8 mouse cellular contexts compared by ENCODE assay signal in genomic region chr5:124112531-124112930, GRCm38 (mm10). TPM values are rescaled to one million over a fixed set of nuclear protein-coding genes. Genes with fewer than 3 reads are reported as not detected.
A peak's percentile ranks its signal among the peaks of the same experiment; 100 is the strongest.
DNase-seq lines count a peak whose midpoint lies in the region; ATAC-seq and TF ChIP-seq lines count a peak whose summit lies in the region.

No protein-coding gene starts in this region.

- peak overlapping the region; percentile 84 for H3K4me3 ChIP-seq in left cerebral cortex, adult 2 months
- peak overlapping the region; percentile 81 for H3K4me3 ChIP-seq in brown adipose tissue, adult 24 weeks (ENCODE audit: insufficient read depth, low read depth, low read length)
- peak overlapping the region; percentile 87 for H3K4me3 ChIP-seq in hindbrain, embryonic 13.5 days
- H3K4me3 ChIP-seq in liver, embryonic 15.5 days (replicated peaks), result peak overlapping the region; percentile 83

- no peak for DNase-seq in left cerebral cortex, adult 2 months (ENCODE audit: extremely low spot score in 1 of 2, low spot score in 2 of 2)
- DNase-seq in left cerebral cortex, adult 11 months (ENCODE audit: low spot score), result no peak
- DNase-seq in retina, postnatal 7 days (ENCODE audit: low read depth, low spot score), result peak; percentile 20
- no peak for DNase-seq in left cerebral cortex, postnatal 25 days (ENCODE audit: low spot score in 2 of 2)
- no peak for DNase-seq in urinary bladder, adult 18-20 months (ENCODE audit: low spot score in 2 of 2)

- no peaks in the 10 kb centered on the region for H3K27me3 ChIP-seq in hindbrain, embryonic 13.5 days
- H3K27me3 ChIP-seq in liver, embryonic 15.5 days, result no peaks in the 10 kb centered on the region

- under 1% methylated on average over 18 of the region's 18 CpGs for WGBS in hindbrain, embryonic 13.5 days
- WGBS in liver, embryonic 15.5 days (ENCODE audit: insufficient replicate concordance), result under 1% methylated on average over 18 of the region's 18 CpGs

- H3K4me2 ChIP-seq in hindbrain, embryonic 13.5 days, result peak overlapping the region; percentile 91
- peak overlapping the region; percentile 95 for H3K4me2 ChIP-seq in liver, embryonic 15.5 days

- no peak for TF ChIP-seq CTCF in left cerebral cortex, adult 2 months (IDR thresholded peaks at IDR 0.05)

- H3K9me3 ChIP-seq in hindbrain, embryonic 13.5 days, result no peaks in the 10 kb centered on the region
- H3K9me3 ChIP-seq in liver, embryonic 15.5 days (replicated peaks), result no peaks in the 10 kb centered on the region

- ATAC-seq in hindbrain, embryonic 13.5 days (ENCODE audit: low FRiP score), result no peak; the same call in 1 of the 2 replicates
- no peak; the same call in 1 of the 2 replicates for ATAC-seq in liver, embryonic 15.5 days (ENCODE audit: insufficient read depth)

- peak overlapping the region; percentile 85 for H3K9ac ChIP-seq in hindbrain, embryonic 13.5 days
- H3K9ac ChIP-seq in liver, embryonic 15.5 days, result peak overlapping the region; percentile 77

- intact Hi-C loops in left cerebral cortex, adult 2 months (cut with DNase I), result no loop called here
- intact Hi-C loops in left cerebral cortex, postnatal 25 days (cut with DNase I), result no loop called here

- peak overlapping the region; percentile 95 for H3K27ac ChIP-seq in left cerebral cortex, adult 2 months
- H3K27ac ChIP-seq in brown adipose tissue, adult 24 weeks (replicated peaks; ENCODE audit: low read depth, low read length), result peak overlapping the region; percentile 14; the same call in 1 of the 2 replicates
- H3K27ac ChIP-seq in hindbrain, embryonic 13.5 days, result peak overlapping the region; percentile 96
- H3K27ac ChIP-seq in liver, embryonic 15.5 days (replicated peaks), result peak overlapping the region; percentile 93

- H3K4me1 ChIP-seq in brown adipose tissue, adult 24 weeks (ENCODE audit: control insufficient read depth, insufficient read depth, insufficient read length, low read length), result peaks cover 6% of the 10 kb centered on the region; the same call in 1 of the 2 replicates
- H3K4me1 ChIP-seq in hindbrain, embryonic 13.5 days (replicated peaks), result peaks cover 51% of the 10 kb centered on the region
- peaks cover 58% of the 10 kb centered on the region for H3K4me1 ChIP-seq in liver, embryonic 15.5 days (replicated peaks)

- peaks cover 17% of the 10 kb centered on the region for H3K36me3 ChIP-seq in hindbrain, embryonic 13.5 days
- H3K36me3 ChIP-seq in liver, embryonic 15.5 days (replicated peaks), result peaks cover 11% of the 10 kb centered on the region

RNA-seq across cellular contexts. Expression of gene Ogfod2, which starts 0.4 kb away (rescaled TPM):
- total RNA-seq in left cerebral cortex, adult 2 months (2021), result 10 to 100 TPM; 35.4 to 39.1 TPM
- 20.5 and 23.1 TPM in 2 replicates for polyA plus RNA-seq in brown adipose tissue, adult 24 weeks (2012; ENCODE audit: insufficient read depth, insufficient read length, missing spikeins)
- polyA plus RNA-seq in hindbrain, embryonic 13.5 days (2015; fragmentation: Nextera tagmentation; extraction: Ambion mirVana), result 29.4 and 34.0 TPM in 2 replicates
- polyA plus RNA-seq in liver, embryonic 15.5 days (2015; fragmentation: Nextera tagmentation; extraction: Ambion mirVana), result 14.2 and 15.2 TPM in 2 replicates
- 10 to 100 TPM; 36.6 to 38.6 TPM for total RNA-seq in left cerebral cortex, postnatal 25 days (2021)

RNA-seq across cellular contexts. Expression of gene Arl6ip4, which starts 3.4 kb away (rescaled TPM):
- total RNA-seq in left cerebral cortex, adult 2 months (2021), result 10 to 100 TPM; 46.7 to 52.1 TPM
- polyA plus RNA-seq in brown adipose tissue, adult 24 weeks (2012; ENCODE audit: insufficient read depth, insufficient read length, missing spikeins), result 55.2 and 72.4 TPM in 2 replicates
- polyA plus RNA-seq in hindbrain, embryonic 13.5 days (2015; fragmentation: Nextera tagmentation; extraction: Ambion mirVana), result 71.7 and 75.1 TPM in 2 replicates
- 52.1 and 53.5 TPM in 2 replicates for polyA plus RNA-seq in liver, embryonic 15.5 days (2015; fragmentation: Nextera tagmentation; extraction: Ambion mirVana)
- total RNA-seq in left cerebral cortex, postnatal 25 days (2021), result 10 to 100 TPM; 45.9 to 57.4 TPM

RNA-seq across cellular contexts. Expression of gene Abcb9, which starts 16.9 kb away (rescaled TPM):
- total RNA-seq in left cerebral cortex, adult 2 months (2021), result 10 to 100 TPM; 55.0 to 57.3 TPM
- 6.4 and 8.8 TPM in 2 replicates for polyA plus RNA-seq in brown adipose tissue, adult 24 weeks (2012; ENCODE audit: insufficient read depth, insufficient read length, missing spikeins)
- 7.1 and 8.3 TPM in 2 replicates for polyA plus RNA-seq in hindbrain, embryonic 13.5 days (2015; fragmentation: Nextera tagmentation; extraction: Ambion mirVana)
- 6.1 and 7.1 TPM in 2 replicates for polyA plus RNA-seq in liver, embryonic 15.5 days (2015; fragmentation: Nextera tagmentation; extraction: Ambion mirVana)
- 10 to 100 TPM; 54.8 to 62.4 TPM for total RNA-seq in left cerebral cortex, postnatal 25 days (2021)

Comparison
In these comparisons a context has a peak if more than half of its experiments do, and no peak if none do; other contexts are left out.
1. H3K27ac ChIP-seq: peak in every context shown above with its lines; median percentile 96 in hindbrain, embryonic 13.5 days; 95 in left cerebral cortex, adult 2 months; 93 in liver, embryonic 15.5 days; 14 in brown adipose tissue, adult 24 weeks.